Mouse (Mus musculus) embryonic facial prominence, embryonic 11.5 days (tissue): ENCODE data around the gene Acod1. TPM values are rescaled to one million over a fixed set of nuclear protein-coding genes. Genes with fewer than 3 reads are reported as not detected.

ENCODE experiments used
- ATAC-seq: fragments of 200-750 bp; cut with Nextera tagmentation; replicated peaks from 2 replicates; pipeline ENCODE4 v1.8.0; 2017; ENCODE audit warnings: low read depth; ENCODE audit not compliant: insufficient number of reproducible peaks, low FRiP score, low TSS enrichment
- DNase-seq: peaks from one replicate; pipeline ENCODE4 v3.0.0-alpha.2; 2015; ENCODE audit warnings: low spot score
- H3K27ac ChIP-seq: fragments of 300-500 bp; sonication (generic); replicated peaks from 2 replicates; pipeline ENCODE4 v1.5.1; 2014; ENCODE audit warnings: mild to moderate bottlenecking, low read depth, low read length, control low read depth
- H3K27me3 ChIP-seq: fragments of 300-500 bp; sonication (generic); 2 replicates; pipeline ENCODE4 v1.6.1; 2014; ENCODE audit warnings: mild to moderate bottlenecking, low read length, moderate library complexity, mixed read lengths; ENCODE audit not compliant: control insufficient read depth, insufficient read depth
- H3K36me3 ChIP-seq: fragments of 300-500 bp; sonication (generic); replicated peaks from 2 replicates; pipeline ENCODE4 v1.6.1; 2014; ENCODE audit warnings: low read depth, mild to moderate bottlenecking, low read length, moderate library complexity, mixed read lengths; ENCODE audit not compliant: control insufficient read depth, insufficient read depth
- H3K4me1 ChIP-seq: fragments of 300-500 bp; sonication (generic); 2 replicates; pipeline ENCODE4 v1.6.1; 2014; ENCODE audit warnings: low read length, mixed read lengths; ENCODE audit not compliant: control insufficient read depth, insufficient read depth
- H3K4me2 ChIP-seq: fragments of 300-500 bp; sonication (generic); 2 replicates; pipeline ENCODE4 v1.6.1; 2014; ENCODE audit warnings: low read depth, mild to moderate bottlenecking, control low read depth, low read length, moderate library complexity
- H3K4me3 ChIP-seq: fragments of 300-500 bp; sonication (generic); 2 replicates; pipeline ENCODE4 v1.5.1; 2014; ENCODE audit warnings: low read depth, low read length, control low read depth
- H3K9ac ChIP-seq: fragments of 300-500 bp; sonication (generic); replicated peaks from 2 replicates; pipeline ENCODE4 v1.6.1; 2014; ENCODE audit warnings: mild to moderate bottlenecking, control low read depth, low read length
- H3K9me3 ChIP-seq: fragments of 300-500 bp; sonication (generic); replicated peaks from 2 replicates; pipeline ENCODE4 v1.6.1; 2016; ENCODE audit warnings: mild to moderate bottlenecking, low read length, inconsistent platforms, mixed read lengths; ENCODE audit not compliant: control insufficient read depth
- WGBS: fragments of 180-500 bp; shearing (Covaris S2); extraction: QIAGEN DNeasy Blood & Tissue Kit; methylation state at CpG from one replicate; pipeline ENCODE4 v1.1.7; 2014; 5-methylcytosine and 5-hydroxymethylcytosine counted together
- polyA plus RNA-seq: library from polyadenylated mRNA; unstranded; fragments of >200 nt; fragmentation: Nextera tagmentation; extraction: Ambion mirVana; gene quantifications from 2 replicates; pipeline ENCODE4 v1.2.1, GENCODE M21; 2014

Acod1 gene
- polyA plus RNA-seq, 1 experiment from 2014 or later: not detected

- Histone ChIP-seq H3K9me3 (no peaks in the 10 kb centered on the region), H3K27me3 (no peaks in the 10 kb centered on the region), H3K4me1 (no peaks in the 10 kb centered on the region), H3K27ac (no peak overlapping the region), H3K4me3 (no peak overlapping the region), H3K4me2 (no peak overlapping the region), H3K9ac (no peak overlapping the region), H3K36me3 (peaks cover 2% of the 10 kb centered on the region)
- no peak for ATAC-seq
- DNase-seq: no peak
- WGBS: 82% methylated on average over 7 of the region's 7 CpGs
Measured at GRCm38 (mm10) chr14:103075166-103075565, 28.4 kb downstream of the Acod1 start.

- no peak for ATAC-seq
- no peaks in the 10 kb centered on the region for H3K4me1 ChIP-seq
- no peaks in the 10 kb centered on the region for H3K27me3 ChIP-seq
- H3K4me3 ChIP-seq: no peak overlapping the region
- no peaks in the 10 kb centered on the region for H3K9me3 ChIP-seq
- H3K9ac ChIP-seq: no peak overlapping the region
- H3K4me2 ChIP-seq: no peak overlapping the region
- DNase-seq: no peak
- no peak overlapping the region for H3K27ac ChIP-seq
- H3K36me3 ChIP-seq: peaks cover 2% of the 10 kb centered on the region
- WGBS: 91% methylated on average over 9 of the region's 9 CpGs
Measured at GRCm38 (mm10) chr14:103077272-103078005, 30.7 kb downstream of the Acod1 start.

GRCm38 (mm10) chr14:103078006-103078912 is 31.5 kb downstream of the Acod1 start:
- H3K4me1 ChIP-seq: no peaks in the 10 kb centered on the region
- no peak overlapping the region for H3K4me3 ChIP-seq
- no peak overlapping the region for H3K9ac ChIP-seq
- WGBS: 90% methylated on average over 16 of the region's 16 CpGs
- no peaks in the 10 kb centered on the region for H3K27me3 ChIP-seq
- ATAC-seq: no peak
- H3K9me3 ChIP-seq: no peaks in the 10 kb centered on the region
- H3K36me3 ChIP-seq: peaks cover 2% of the 10 kb centered on the region
- no peak overlapping the region for H3K27ac ChIP-seq
- DNase-seq: no peak
- H3K4me2 ChIP-seq: no peak overlapping the region

- Histone ChIP-seq H3K9me3 (no peaks in the 10 kb centered on the region), H3K27ac (no peak overlapping the region), H3K4me2 (no peak overlapping the region), H3K4me1 (no peaks in the 10 kb centered on the region), H3K4me3 (no peak overlapping the region), H3K36me3 (no peaks in the 10 kb centered on the region; the same call in 1 of the 2 replicates), H3K27me3 (no peaks in the 10 kb centered on the region), H3K9ac (no peak overlapping the region)
- DNase-seq: no peak
- 87% methylated on average over 9 of the region's 9 CpGs for WGBS
- no peak for ATAC-seq
Measured at GRCm38 (mm10) chr14:103079209-103079977, 32.6 kb downstream of the Acod1 start.

DNA sequence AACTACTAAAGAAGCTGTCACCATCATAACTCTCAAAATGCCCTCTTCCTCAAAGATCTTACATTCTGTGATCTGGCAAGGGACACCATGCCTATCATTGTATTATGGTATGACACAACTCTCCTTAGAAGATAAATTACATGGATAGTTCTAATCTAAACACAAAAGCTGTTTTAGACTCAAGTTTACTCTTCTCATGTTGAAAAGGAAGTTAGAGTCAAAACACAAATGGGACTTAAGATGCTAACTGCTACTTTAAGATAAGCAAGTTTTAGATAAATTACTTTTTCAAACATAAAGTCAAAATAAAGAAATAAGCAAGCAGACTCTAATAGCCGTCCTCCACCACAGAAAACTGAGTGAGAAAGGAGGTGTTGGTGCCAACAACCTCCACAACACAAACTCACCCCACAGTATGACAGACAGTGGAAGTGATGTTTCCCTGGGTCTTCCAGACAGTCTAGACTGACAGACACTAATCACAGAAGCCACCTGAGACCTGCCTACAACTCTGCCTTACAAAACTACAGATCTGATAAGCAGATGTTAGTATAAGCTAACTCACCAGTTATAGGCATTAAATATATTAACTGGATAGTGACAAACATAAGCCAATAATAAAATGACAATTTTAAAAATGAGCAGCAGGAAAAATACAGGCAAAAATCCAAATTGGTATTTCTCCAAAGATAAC is 39.2 kb downstream of the Acod1 start:
- H3K27me3 ChIP-seq: no peaks in the 10 kb centered on the region
- H3K36me3 ChIP-seq: peaks cover 2% of the 10 kb centered on the region; the same call in 1 of the 2 replicates
- no peaks in the 10 kb centered on the region for H3K9me3 ChIP-seq
- DNase-seq (no peak), ATAC-seq (no peak)
- no peak overlapping the region for H3K4me3 ChIP-seq
- no peaks in the 10 kb centered on the region for H3K4me1 ChIP-seq
- H3K4me2 ChIP-seq: no peak overlapping the region
- H3K27ac ChIP-seq: no peak overlapping the region
- H3K9ac ChIP-seq: no peak overlapping the region
- WGBS: 82% methylated on average over 1 of the region's 1 CpGs

DNA sequence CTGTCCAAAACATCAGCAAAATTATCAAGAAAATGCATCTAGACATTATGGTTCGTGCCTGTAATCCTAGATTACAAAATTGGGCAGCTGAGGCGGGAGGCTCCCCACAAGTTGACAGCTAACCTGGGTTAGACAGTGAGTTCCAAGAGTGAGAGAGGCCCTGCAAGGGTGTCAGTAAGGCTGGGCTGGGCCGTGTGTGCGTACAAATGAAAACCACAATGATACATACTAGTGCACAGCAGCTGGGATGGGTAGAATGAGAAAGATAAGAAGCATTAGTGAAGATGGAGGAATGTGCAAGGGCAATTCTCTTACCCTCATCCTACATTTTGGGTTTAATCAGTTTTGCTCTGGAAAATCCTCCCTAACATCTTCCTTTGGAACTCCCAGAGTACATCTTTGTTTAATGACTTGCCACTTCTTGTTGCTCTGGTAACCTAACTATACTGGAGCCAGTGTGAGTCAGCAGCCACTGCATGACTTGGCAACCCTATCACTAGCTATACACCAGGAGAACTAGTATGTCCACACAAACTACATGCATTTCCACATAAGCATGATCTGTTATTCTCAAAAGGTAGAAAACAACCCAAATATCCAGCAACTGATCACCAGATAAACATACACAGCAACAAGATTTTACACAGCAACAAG is 40.0 kb downstream of the Acod1 start:
- Histone ChIP-seq H3K9me3 (no peaks in the 10 kb centered on the region), H3K27me3 (no peaks in the 10 kb centered on the region), H3K4me1 (no peaks in the 10 kb centered on the region), H3K27ac (no peak overlapping the region), H3K4me3 (no peak overlapping the region), H3K36me3 (peaks cover 2% of the 10 kb centered on the region; the same call in 1 of the 2 replicates), H3K4me2 (no peak overlapping the region), H3K9ac (no peak overlapping the region)
- 88% methylated on average over 4 of the region's 4 CpGs for WGBS
- no peak for ATAC-seq
- DNase-seq: no peak

GRCm38 (mm10) chr14:103087846-103088245 is 41.1 kb downstream of the Acod1 start:
- Histone ChIP-seq H3K4me2 (no peak overlapping the region), H3K36me3 (peaks cover 2% of the 10 kb centered on the region; the same call in 1 of the 2 replicates), H3K27ac (no peak overlapping the region), H3K9me3 (no peaks in the 10 kb centered on the region), H3K4me3 (no peak overlapping the region), H3K4me1 (no peaks in the 10 kb centered on the region), H3K9ac (no peak overlapping the region), H3K27me3 (no peaks in the 10 kb centered on the region)
- DNase-seq (no peak), ATAC-seq (no peak)
- 89% methylated on average over 5 of the region's 5 CpGs for WGBS
